Mouse (Mus musculus) embryonic facial prominence, embryonic 14.5 days (tissue): ENCODE measurements around the gene Ndufs3. TPM values are rescaled to one million over a fixed set of nuclear protein-coding genes. Genes with fewer than 3 reads are reported as not detected.

Experiments used
- ATAC-seq: fragments of 200-750 bp; cut with Nextera tagmentation; 2 replicates; pipeline ENCODE4 v1.8.0; 2017; ENCODE audit warnings: low read depth, moderate number of reproducible peaks, moderate TSS enrichment
- DNase-seq: peaks from one replicate; pipeline ENCODE4 v3.0.0-alpha.2; 2015; ENCODE audit warnings: low spot score
- H3K27ac ChIP-seq: fragments of 300-500 bp; sonication (generic); replicated peaks from 2 replicates; pipeline ENCODE4 v1.5.1; 2014; ENCODE audit warnings: low read depth, mild to moderate bottlenecking, low read length, moderate library complexity
- H3K27me3 ChIP-seq: fragments of 300-500 bp; sonication (generic); replicated peaks from 2 replicates; pipeline ENCODE4 v1.6.1; 2014; ENCODE audit warnings: low read length; ENCODE audit not compliant: control insufficient read depth, insufficient read depth
- H3K36me3 ChIP-seq: fragments of 300-500 bp; sonication (generic); 2 replicates; pipeline ENCODE4 v1.6.1; 2014; ENCODE audit warnings: low read length, mixed read lengths; ENCODE audit not compliant: control insufficient read depth, insufficient read depth
- H3K4me1 ChIP-seq: fragments of 300-500 bp; sonication (generic); 2 replicates; pipeline ENCODE4 v1.6.1; 2014; ENCODE audit warnings: antibody characterized with exemption, low read length; ENCODE audit not compliant: control insufficient read depth, insufficient read depth
- H3K4me2 ChIP-seq: fragments of 300-500 bp; sonication (generic); 2 replicates; pipeline ENCODE4 v1.6.1; 2014; ENCODE audit warnings: low read depth, mild to moderate bottlenecking, low read length, moderate library complexity, mixed read lengths
- H3K4me3 ChIP-seq: fragments of 300-500 bp; sonication (generic); 2 replicates; pipeline ENCODE4 v1.5.1; 2014; ENCODE audit warnings: low read depth, mild to moderate bottlenecking, low read length
- H3K9ac ChIP-seq: fragments of 300-500 bp; sonication (generic); 2 replicates; pipeline ENCODE4 v1.6.1; 2014; ENCODE audit warnings: low read depth, mild to moderate bottlenecking, low read length, moderate library complexity, mixed read lengths
- H3K9me3 ChIP-seq: fragments of 300-500 bp; sonication (generic); 2 replicates; pipeline ENCODE4 v1.6.1; 2016; ENCODE audit warnings: low read length; ENCODE audit not compliant: control insufficient read depth
- WGBS: fragments of 180-500 bp; shearing (Covaris S2); extraction: QIAGEN DNeasy Blood & Tissue Kit; methylation state at CpG from one replicate; pipeline ENCODE4 v1.1.7; 2014; 5-methylcytosine and 5-hydroxymethylcytosine counted together
- polyA plus RNA-seq: library from polyadenylated mRNA; unstranded; fragments of >200 nt; fragmentation: Nextera tagmentation; extraction: Ambion mirVana; gene quantifications from 2 replicates; pipeline ENCODE4 v1.2.1, GENCODE M21; 2014

The Ndufs3 gene
- 203 and 206 TPM in 2 replicates for polyA plus RNA-seq

- H3K27ac ChIP-seq: peak within 1 kb of the TSS; percentile 91
- H3K27me3 ChIP-seq: no peaks in the 10 kb centered on the region
- DNase-seq: peak; percentile 96
- peaks cover 11% of the 10 kb centered on the region for H3K4me1 ChIP-seq
- H3K4me3 ChIP-seq: peak within 1 kb of the TSS; percentile 97
- no peaks in the 10 kb centered on the region for H3K9me3 ChIP-seq
- WGBS: under 1% methylated on average over 39 of the region's 43 CpGs
- H3K4me2 ChIP-seq: peak within 1 kb of the TSS; percentile 79
- H3K9ac ChIP-seq: peak within 1 kb of the TSS; percentile 95
- peak; percentile 97 for ATAC-seq
- peaks cover 54% of the 10 kb centered on the region for H3K36me3 ChIP-seq
Measured at GRCm38 (mm10) chr2:90904076-90904855, at the start of gene Ndufs3, which contains the start of gene Kbtbd4. Ndufs3 (minus strand) TSS chr2:90904827. Kbtbd4 (plus strand) TSS chr2:90904740.

- no peak for ATAC-seq
- WGBS: 64% methylated on average over 3 of the region's 3 CpGs
- no peak for DNase-seq
- Histone ChIP-seq H3K9ac (no peak overlapping the region), H3K4me2 (no peak overlapping the region), H3K4me3 (no peak overlapping the region), H3K4me1 (no peaks in the 10 kb centered on the region), H3K27ac (no peak overlapping the region), H3K36me3 (no peaks in the 10 kb centered on the region; the same call in 1 of the 2 replicates), H3K27me3 (no peaks in the 10 kb centered on the region), H3K9me3 (no peaks in the 10 kb centered on the region)
Measured at GRCm38 (mm10) chr2:90953461-90953860, 48.8 kb upstream of the Ndufs3 start.

- H3K27me3 ChIP-seq: no peaks in the 10 kb centered on the region
- DNase-seq (no peak), ATAC-seq (no peak)
- no peaks in the 10 kb centered on the region for H3K9me3 ChIP-seq
- H3K36me3 ChIP-seq: no peaks in the 10 kb centered on the region; the same call in 1 of the 2 replicates
- H3K4me2 ChIP-seq: no peak overlapping the region
- no peaks in the 10 kb centered on the region for H3K4me1 ChIP-seq
- H3K4me3 ChIP-seq: no peak overlapping the region
- H3K27ac ChIP-seq: no peak overlapping the region
- no peak overlapping the region for H3K9ac ChIP-seq
Measured at GRCm38 (mm10) chr2:90950582-90951194, 46.1 kb upstream of the Ndufs3 start.

- H3K4me2 ChIP-seq: no peak overlapping the region
- no peaks in the 10 kb centered on the region for H3K9me3 ChIP-seq
- H3K36me3 ChIP-seq: no peaks in the 10 kb centered on the region; the same call in 1 of the 2 replicates
- WGBS: 80% methylated on average over 5 of the region's 5 CpGs
- ATAC-seq (no peak), DNase-seq (no peak)
- H3K4me3 ChIP-seq: no peak overlapping the region
- no peak overlapping the region for H3K27ac ChIP-seq
- H3K4me1 ChIP-seq: no peaks in the 10 kb centered on the region
- no peaks in the 10 kb centered on the region for H3K27me3 ChIP-seq
- H3K9ac ChIP-seq: no peak overlapping the region
Measured at GRCm38 (mm10) chr2:90950149-90950548, 45.5 kb upstream of the Ndufs3 start.

- Histone ChIP-seq H3K4me3 (peak overlapping the region; percentile 90), H3K9me3 (no peaks in the 10 kb centered on the region), H3K4me1 (peaks cover 23% of the 10 kb centered on the region), H3K36me3 (no peaks in the 10 kb centered on the region), H3K27me3 (no peaks in the 10 kb centered on the region), H3K4me2 (peak overlapping the region; percentile 71), H3K9ac (peak overlapping the region; percentile 96), H3K27ac (no peak overlapping the region)
- WGBS: 51% methylated on average over 2 of the region's 2 CpGs
- DNase-seq: peak; percentile 46
- ATAC-seq: no peak
Measured at GRCm38 (mm10) chr2:90941744-90942143, 37.1 kb upstream of the Ndufs3 start.

GRCm38 (mm10) chr2:90940233-90941229 is 35.9 kb upstream of the Ndufs3 start, which contains the start of gene Celf1:
Celf1 (plus strand) TSS chr2:90940382.
- Histone ChIP-seq H3K4me3 (peak within 1 kb of the TSS; percentile 90), H3K9me3 (no peaks in the 10 kb centered on the region), H3K9ac (peak within 1 kb of the TSS; percentile 96), H3K4me2 (peak within 1 kb of the TSS; percentile 71), H3K27me3 (no peaks in the 10 kb centered on the region), H3K4me1 (peaks cover 23% of the 10 kb centered on the region), H3K27ac (peak within 1 kb of the TSS; percentile 91), H3K36me3 (no peaks in the 10 kb centered on the region)
- ATAC-seq (peak; percentile 97), DNase-seq (peak; percentile 95)
- WGBS: 0% methylated on average over 39 of the region's 113 CpGs

- Histone ChIP-seq H3K36me3 (no peaks in the 10 kb centered on the region), H3K4me1 (peaks cover 23% of the 10 kb centered on the region), H3K4me3 (peak overlapping the region; percentile 90), H3K9me3 (no peaks in the 10 kb centered on the region), H3K27ac (peak overlapping the region; percentile 91), H3K9ac (peak overlapping the region; percentile 96), H3K4me2 (peak overlapping the region; percentile 71), H3K27me3 (no peaks in the 10 kb centered on the region)
- DNase-seq: peak; percentile 29
- peak; percentile 20; the same call in 1 of the 2 replicates for ATAC-seq
- 35% methylated on average over 8 of the region's 8 CpGs for WGBS
Measured at GRCm38 (mm10) chr2:90939750-90940149, 35.1 kb upstream of the Ndufs3 start.

- no peak for ATAC-seq
- Histone ChIP-seq H3K4me3 (no peak overlapping the region), H3K27me3 (no peaks in the 10 kb centered on the region), H3K36me3 (no peaks in the 10 kb centered on the region), H3K9ac (no peak overlapping the region), H3K9me3 (no peaks in the 10 kb centered on the region), H3K4me1 (peaks cover 23% of the 10 kb centered on the region), H3K4me2 (no peak overlapping the region), H3K27ac (no peak overlapping the region)
- 71% methylated on average over 3 of the region's 3 CpGs for WGBS
- DNase-seq: no peak
Measured at GRCm38 (mm10) chr2:90938362-90938761, 33.7 kb upstream of the Ndufs3 start.
